Mouse (Mus musculus) limb, embryonic 12.5 days (tissue): ENCODE results near the gene Cd81. TPM values are rescaled to one million over a fixed set of nuclear protein-coding genes. Genes with fewer than 3 reads are reported as not detected.

Source experiments
- polyA plus RNA-seq: library from polyadenylated mRNA; unstranded; fragments of >200 nt; fragmentation: Nextera tagmentation; extraction: Ambion mirVana; gene quantifications from 2 replicates; pipeline ENCODE4 v1.2.1, GENCODE M21; 2016

The Cd81 gene
- polyA plus RNA-seq, 1 experiment from 2014 or later, result 331 TPM

Other genes starting within 250 kb of the Cd81 start
- 0.41 and 1.3 TPM in 2 replicates for gene Th, start 121.6 kb upstream of the Cd81 start, polyA plus RNA-seq
- gene Ascl2, start 83.5 kb upstream of the Cd81 start, polyA plus RNA-seq, result 0.42 and 1.1 TPM in 2 replicates
- gene Tspan32, start 47.7 kb upstream of the Cd81 start, polyA plus RNA-seq, result 2.2 and 2.8 TPM in 2 replicates
- 116 and 121 TPM in 2 replicates for gene Tssc4, start 16.5 kb downstream of the Cd81 start, polyA plus RNA-seq
- gene Trpm5, start 41.9 kb downstream of the Cd81 start, polyA plus RNA-seq, result 6.2 and 8.8 TPM in 2 replicates
- 0.94 and 1.8 TPM in 2 replicates for gene Kcnq1, start 53.6 kb downstream of the Cd81 start, polyA plus RNA-seq